Mouse (Mus musculus) MEL (cell line): ENCODE results near the gene Rasl12. TPM values are rescaled to one million over a fixed set of nuclear protein-coding genes. Genes with fewer than 3 reads are reported as not detected.

Experiments
- DNase-seq: peaks from one replicate; pipeline ENCODE4 v3.0.0; 2011; ENCODE audit warnings: low read depth, low spot score
- H3K27ac ChIP-seq: 2 replicates; pipeline ENCODE4 v1.5.1; 2012; ENCODE audit warnings: low read depth, mild to moderate bottlenecking, control low read depth, low read length, moderate library complexity; ENCODE audit not compliant: control insufficient read depth
- H3K27me3 ChIP-seq, 2 experiments: fragments of 150-350 bp in 1 of 2; sonication (generic) in 1 of 2; 2 replicates each; pipeline ENCODE4 v1.6.1; 2012; ENCODE audit warnings: low read length in 2 of 2, mild to moderate bottlenecking in 2 of 2, improper control_type of control experiment in 1 of 2, moderate library complexity in 1 of 2; ENCODE audit not compliant: insufficient read depth in 2 of 2, control insufficient read depth in 1 of 2
- H3K36me3 ChIP-seq, 2 experiments: 2 replicates each; pipeline ENCODE4 v1.6.1; 2012 to 2014; ENCODE audit warnings: low read length in 2 of 2, improper control_type of control experiment in 1 of 2, inconsistent platforms in 1 of 2, mild to moderate bottlenecking in 1 of 2; ENCODE audit not compliant: insufficient read depth in 2 of 2, control insufficient read depth in 1 of 2
- H3K4me1 ChIP-seq, 2 experiments: fragments of 150-350 bp in 1 of 2; sonication (generic) in 1 of 2; 2 replicates each; pipeline ENCODE4 v1.6.1; 2012; ENCODE audit warnings: low read length in 2 of 2, improper control_type of control experiment in 1 of 2, mild to moderate bottlenecking in 1 of 2; ENCODE audit not compliant: insufficient read depth in 2 of 2, control insufficient read depth in 1 of 2
- H3K4me3 ChIP-seq, 2 experiments: fragments of 150-350 bp in 1 of 2; sonication (generic) in 1 of 2; 2 replicates each; pipeline ENCODE4 v1.5.1; 2012; ENCODE audit warnings: low read depth in 2 of 2, low read length in 2 of 2, mild to moderate bottlenecking in 2 of 2, moderate library complexity in 2 of 2, control low read depth in 1 of 2, improper control_type of control experiment in 1 of 2; ENCODE audit not compliant: control insufficient read depth in 1 of 2, insufficient read depth in 1 of 2
- H3K79me2 ChIP-seq: 2 replicates; pipeline ENCODE4 v1.6.1; 2012; ENCODE audit warnings: mild to moderate bottlenecking, low read length, moderate library complexity; ENCODE audit not compliant: control insufficient read depth, poor library complexity, insufficient read depth
- H3K9ac ChIP-seq: 2 replicates; pipeline ENCODE4 v1.6.1; 2012; ENCODE audit warnings: low read depth, mild to moderate bottlenecking, control low read depth, low read length, moderate library complexity; ENCODE audit not compliant: control insufficient read depth, poor library complexity, severe bottlenecking
- H3K9me3 ChIP-seq: fragments of 150-350 bp; sonication (generic); replicated peaks from 2 replicates; pipeline ENCODE4 v1.6.1; 2012; ENCODE audit warnings: mild to moderate bottlenecking, low read length, improper control_type of control experiment, moderate library complexity; ENCODE audit not compliant: insufficient read depth
- BHLHE40 ChIP-seq: IDR thresholded peaks from 2 replicates; pipeline ENCODE4 v1.6.1; 2012; ENCODE audit warnings: low read depth, mild to moderate bottlenecking, inconsistent platforms, low read length, improper control_type of control experiment, borderline replicate concordance
- CHD2 ChIP-seq: IDR thresholded peaks from 2 replicates; pipeline ENCODE4 v1.6.1; 2011; ENCODE audit warnings: low read length, improper control_type of control experiment
- CTCF ChIP-seq, 3 experiments: IDR thresholded peaks in 2 of 3; conservative IDR thresholded peaks in 1 of 3; 2 replicates each; pipeline ENCODE4 v1.5.1; 2011 to 2012; ENCODE audit warnings: low read length in 3 of 3, low read depth in 2 of 3, mild to moderate bottlenecking in 2 of 3, improper control_type of control experiment in 1 of 3, inconsistent platforms in 1 of 3, mixed read lengths in 1 of 3, moderate library complexity in 1 of 3; ENCODE audit not compliant: control insufficient read depth in 1 of 3, insufficient read depth in 1 of 3, poor library complexity in 1 of 3, severe bottlenecking in 1 of 3
- ELF1 ChIP-seq: IDR thresholded peaks from 2 replicates; pipeline ENCODE4 v1.6.1; 2014; ENCODE audit warnings: low read depth, mild to moderate bottlenecking, inconsistent platforms, low read length, improper control_type of control experiment, moderate library complexity
- EP300 ChIP-seq, 2 experiments: IDR thresholded peaks; 2 replicates each; pipeline ENCODE4 v1.6.1; 2011; ENCODE audit warnings: improper control_type of control experiment in 2 of 2, low read length in 2 of 2, low read depth in 1 of 2, mild to moderate bottlenecking in 1 of 2
- GABPA ChIP-seq: IDR thresholded peaks from 2 replicates; pipeline ENCODE4 v1.6.1; 2012; ENCODE audit warnings: low read depth, mild to moderate bottlenecking, inconsistent platforms, low read length, improper control_type of control experiment, moderate library complexity
- GATA1 ChIP-seq: IDR thresholded peaks from 2 replicates; pipeline ENCODE4 v1.6.1; 2011; ENCODE audit warnings: low read depth, low read length, improper control_type of control experiment
- HCFC1 ChIP-seq: IDR thresholded peaks from 2 replicates; pipeline ENCODE4 v1.6.1; 2012; ENCODE audit warnings: low read depth, mild to moderate bottlenecking, inconsistent platforms, low read length, improper control_type of control experiment, moderate library complexity
- MAFK ChIP-seq: IDR thresholded peaks from 2 replicates; pipeline ENCODE4 v1.6.1; 2011; ENCODE audit warnings: low read depth, mild to moderate bottlenecking, low read length, improper control_type of control experiment, borderline replicate concordance
- MAZ ChIP-seq: IDR thresholded peaks from 2 replicates; pipeline ENCODE4 v1.6.1; 2012; ENCODE audit warnings: low read depth, mild to moderate bottlenecking, inconsistent platforms, low read length, improper control_type of control experiment
- MEF2A ChIP-seq: IDR thresholded peaks from 2 replicates; pipeline ENCODE4 v1.6.1; 2014; ENCODE audit warnings: low read depth, mild to moderate bottlenecking, inconsistent platforms, low read length, improper control_type of control experiment; ENCODE audit not compliant: poor library complexity, insufficient replicate concordance, severe bottlenecking; ENCODE audit errors: extremely low read depth
- MYB ChIP-seq: IDR thresholded peaks from 2 replicates; pipeline ENCODE4 v1.6.1; 2011; ENCODE audit warnings: mild to moderate bottlenecking, low read depth, low read length, improper control_type of control experiment
- MYC ChIP-seq: IDR thresholded peaks from 2 replicates; pipeline ENCODE4 v1.6.1; 2011; ENCODE audit warnings: low read depth, mild to moderate bottlenecking, low read length, improper control_type of control experiment, moderate library complexity
- NRF1 ChIP-seq: IDR thresholded peaks from 2 replicates; pipeline ENCODE4 v1.6.1; 2014; ENCODE audit warnings: low read depth, mild to moderate bottlenecking, inconsistent platforms, low read length, improper control_type of control experiment, moderate library complexity; ENCODE audit not compliant: poor library complexity, insufficient read depth, severe bottlenecking
- POLR2A ChIP-seq, 2 experiments: IDR thresholded peaks; 2 replicates each; pipeline ENCODE4 v1.6.1; 2011 to 2012; ENCODE audit warnings: low read length in 2 of 2, mild to moderate bottlenecking in 2 of 2, control low read depth in 1 of 2, improper control_type of control experiment in 1 of 2, low read depth in 1 of 2, moderate library complexity in 1 of 2; ENCODE audit not compliant: control insufficient read depth in 1 of 2, insufficient read depth in 1 of 2, poor library complexity in 1 of 2
- POLR2AphosphoS2 ChIP-seq: IDR thresholded peaks from 2 replicates; pipeline ENCODE4 v1.6.1; 2011; ENCODE audit warnings: low read length, improper control_type of control experiment
- POLR2AphosphoS5 ChIP-seq: IDR thresholded peaks from 2 replicates; pipeline ENCODE4 v1.6.1; 2012; ENCODE audit warnings: low read depth, borderline replicate concordance, mild to moderate bottlenecking, inconsistent platforms, low read length, moderate library complexity, mixed read lengths
- RAD21 ChIP-seq: IDR thresholded peaks from 2 replicates; pipeline ENCODE4 v1.6.1; 2011; ENCODE audit warnings: mild to moderate bottlenecking, low read depth, low read length, improper control_type of control experiment
- SIN3A ChIP-seq: IDR thresholded peaks from 2 replicates; pipeline ENCODE4 v1.6.1; 2012; ENCODE audit warnings: low read length, improper control_type of control experiment, inconsistent platforms
- SMC3 ChIP-seq: IDR thresholded peaks from 2 replicates; pipeline ENCODE4 v1.6.1; 2011; ENCODE audit warnings: low read depth, low read length, improper control_type of control experiment
- TAL1 ChIP-seq: IDR thresholded peaks from 2 replicates; pipeline ENCODE4 v1.6.1; 2012; ENCODE audit warnings: mild to moderate bottlenecking, inconsistent platforms, low read length, moderate library complexity, mixed read lengths
- USF1 ChIP-seq: IDR thresholded peaks from 2 replicates; pipeline ENCODE4 v1.6.1; 2014; ENCODE audit warnings: low read depth, mild to moderate bottlenecking, inconsistent platforms, low read length, improper control_type of control experiment, moderate library complexity
- ZC3H11A ChIP-seq: IDR thresholded peaks from 2 replicates; pipeline ENCODE4 v1.6.1; 2012; ENCODE audit warnings: low read depth, mild to moderate bottlenecking, inconsistent platforms, low read length, improper control_type of control experiment
- ZKSCAN1 ChIP-seq: IDR thresholded peaks from 2 replicates; pipeline ENCODE4 v1.6.1; 2012; ENCODE audit warnings: low read depth, mild to moderate bottlenecking, inconsistent platforms, low read length, improper control_type of control experiment, moderate library complexity
- ZMIZ1 ChIP-seq: IDR thresholded peaks from 2 replicates; pipeline ENCODE4 v1.6.1; 2012; ENCODE audit warnings: low read depth, mild to moderate bottlenecking, inconsistent platforms, low read length, improper control_type of control experiment, moderate library complexity
- polyA plus RNA-seq, 2 experiments: library from polyadenylated mRNA; stranded (reverse) in 1 of 2; unstranded in 1 of 2; fragments of >175 nt in 1 of 2; fragments of >200 nt in 1 of 2; gene quantifications; 2 replicates each; pipeline versions ENCODE4 v1.2.1 to v1.2.4; 2012; ENCODE audit warnings: low replicate concordance in 2 of 2, low read depth in 1 of 2; ENCODE audit not compliant: insufficient read length in 2 of 2, insufficient read depth in 1 of 2, missing spikeins in 1 of 2
- total RNA-seq: library from RNA; depleted of rRNA; stranded (reverse); fragments of 300-350 nt; gene quantifications from 2 replicates; pipeline ENCODE4 v1.2.3, GENCODE M21; 2012

Gene Rasl12
- total and polyA plus RNA-seq, 3 experiments: 0.12 to 0.19 TPM; not detected in 1

GRCm38 (mm10) chr9:65430921-65431320, 32.6 kb downstream of the Rasl12 start:
- peaks cover 0 to 7% of the 10 kb centered on the region in 2 experiments; a peak in 3 of 4 replicates for H3K4me1 ChIP-seq
- H3K4me3 ChIP-seq: no peak overlapping the region
- peaks cover 3% of the 10 kb centered on the region for H3K79me2 ChIP-seq
- no peak for DNase-seq
- H3K36me3 ChIP-seq: peaks cover 0 to 4% of the 10 kb centered on the region in 2 experiments; a peak in 1 of 4 replicates
- H3K27me3 ChIP-seq: no peaks in the 10 kb centered on the region
- H3K27ac ChIP-seq: no peak overlapping the region
- no peaks in the 10 kb centered on the region for H3K9me3 ChIP-seq
- no peak for TF ChIP-seq NRF1
- no peak for TF ChIP-seq GABPA
- no peak for TF ChIP-seq ZKSCAN1
- no peak for TF ChIP-seq POLR2AphosphoS5
- no peak for TF ChIP-seq ZC3H11A
- no peak for TF ChIP-seq MAZ
- TF ChIP-seq POLR2A (IDR thresholded peaks at IDR 0.05; ENCODE audit: control insufficient read depth in 1 of 2, insufficient read depth in 1 of 2, low read depth in 1 of 2, low read length in 2 of 2, poor library complexity in 1 of 2): no peak
- TF ChIP-seq BHLHE40: no peak
- TF ChIP-seq EP300 (IDR thresholded peaks at IDR 0.05; ENCODE audit: low read depth in 1 of 2, low read length in 2 of 2): no peak
- no peak for TF ChIP-seq ELF1
- TF ChIP-seq POLR2AphosphoS2: no peak
- no peak for TF ChIP-seq HCFC1
- TF ChIP-seq TAL1: no peak
- TF ChIP-seq ZMIZ1: no peak
- TF ChIP-seq CHD2: no peak
- no peak for TF ChIP-seq CTCF (IDR thresholded peaks at IDR 0.05 in 2 of 3, conservative IDR thresholded peaks at IDR 0.05 in 1 of 3; ENCODE audit: control insufficient read depth in 1 of 3, insufficient read depth in 1 of 3, low read depth in 2 of 3, low read length in 3 of 3, poor library complexity in 1 of 3, severe bottlenecking in 1 of 3)
- no peak for TF ChIP-seq MYB
- TF ChIP-seq RAD21: no peak
- TF ChIP-seq MEF2A: no peak
- TF ChIP-seq SIN3A: no peak
- TF ChIP-seq, all 39 proteins: peak for 0
- no peak overlapping the region for H3K9ac ChIP-seq

DNA sequence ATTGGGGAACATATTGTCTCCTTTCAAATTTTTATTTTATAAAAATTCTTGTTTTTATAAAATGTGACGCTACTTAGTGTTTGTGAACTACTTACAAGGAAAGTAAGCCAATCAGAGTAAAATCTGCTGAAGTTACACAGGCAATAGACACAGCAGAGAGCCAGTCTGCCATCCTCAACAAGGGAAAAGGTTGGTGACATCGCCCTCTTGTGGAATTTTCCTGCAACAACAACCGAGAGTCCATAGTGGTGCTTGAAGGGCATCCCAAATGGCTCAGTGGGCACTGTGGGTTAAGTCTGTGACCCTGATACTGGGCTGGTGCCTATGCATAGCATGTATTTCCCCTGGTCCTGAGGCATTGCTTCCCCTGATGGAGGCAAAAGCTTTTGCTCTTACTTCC, 33.9 kb downstream of the Rasl12 start:
- H3K4me3 ChIP-seq: no peak overlapping the region
- TF ChIP-seq GATA1 (no peak), SMC3 (peak; percentile 87), ZC3H11A (peak; percentile 79), MYC (no peak), USF1 (no peak), NRF1 (no peak), CTCF (IDR thresholded peaks at IDR 0.05 in 2 of 3, conservative IDR thresholded peaks at IDR 0.05 in 1 of 3; ENCODE audit: control insufficient read depth in 1 of 3, insufficient read depth in 1 of 3, low read depth in 2 of 3, low read length in 3 of 3, poor library complexity in 1 of 3, severe bottlenecking in 1 of 3) (peak; percentile 73 to 97 (median 95)), MAFK (no peak), POLR2AphosphoS5 (no peak), TAL1 (no peak), POLR2A (IDR thresholded peaks at IDR 0.05; ENCODE audit: control insufficient read depth in 1 of 2, insufficient read depth in 1 of 2, low read depth in 1 of 2, low read length in 2 of 2, poor library complexity in 1 of 2) (no peak), RAD21 (peak; percentile 93)

More for the DNA sequence above, 33.9 kb downstream of the Rasl12 start:
- Histone ChIP-seq H3K36me3 (peaks cover 0 to 9% of the 10 kb centered on the region in 2 experiments; a peak in 2 of 4 replicates), H3K27ac (no peak overlapping the region), H3K9ac (no peak overlapping the region), H3K79me2 (peaks cover 10% of the 10 kb centered on the region), H3K9me3 (no peaks in the 10 kb centered on the region), H3K4me1 (peaks cover 0 to 10% of the 10 kb centered on the region in 2 experiments; a peak in 3 of 4 replicates), H3K27me3 (no peaks in the 10 kb centered on the region)
- peak; percentile 85 for DNase-seq
